Mouse (Mus musculus) kidney, adult 9 months (tissue): Measurements from ENCODE around the gene Nsg2.

ENCODE experiments used
- DNase-seq: peaks from one replicate; pipeline ENCODE4 v3.0.0; 2022

The Nsg2 gene

DNA sequence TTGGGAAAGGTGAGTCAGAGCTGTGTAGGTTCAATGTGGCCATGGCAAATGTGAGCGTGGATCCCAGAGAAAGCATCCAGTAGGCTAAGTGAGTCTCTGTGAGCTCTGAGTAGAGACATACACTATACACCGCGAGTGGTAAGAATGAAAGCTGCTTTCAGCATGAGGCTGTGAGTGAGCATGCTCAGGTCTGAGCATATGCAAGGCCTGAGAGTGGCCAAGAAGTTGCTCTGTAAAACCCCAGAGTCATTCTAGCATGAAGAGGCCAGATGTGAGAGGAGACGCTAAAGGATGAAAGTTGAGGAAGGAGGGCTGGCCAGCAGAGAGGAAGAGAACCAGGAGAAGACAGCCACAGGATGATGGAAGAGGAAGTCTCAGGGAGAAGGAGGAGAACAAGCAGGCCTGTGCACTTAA lies 12.8 kb downstream of the Nsg2 start:
- no peak for DNase-seq

DNA sequence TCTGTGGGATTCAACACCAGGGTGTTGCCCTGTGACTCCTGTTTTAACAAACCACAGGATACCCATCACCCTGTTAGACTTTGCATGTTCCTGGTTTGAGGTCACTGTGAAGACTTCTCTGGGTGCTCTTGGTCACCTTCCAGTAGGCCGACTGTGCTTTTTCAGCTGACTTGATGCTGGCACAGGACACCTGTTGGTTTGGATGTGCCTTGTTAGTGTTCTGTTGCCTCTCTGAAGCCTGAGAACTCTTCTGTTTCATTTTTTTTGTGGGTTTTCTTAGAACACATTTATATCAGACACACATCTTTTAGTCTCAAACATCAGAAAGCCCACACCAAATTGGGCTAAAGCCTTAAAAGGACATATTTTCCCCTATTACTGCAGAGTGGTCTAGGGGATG lies 13.3 kb downstream of the Nsg2 start:
- DNase-seq = no peak

DNA sequence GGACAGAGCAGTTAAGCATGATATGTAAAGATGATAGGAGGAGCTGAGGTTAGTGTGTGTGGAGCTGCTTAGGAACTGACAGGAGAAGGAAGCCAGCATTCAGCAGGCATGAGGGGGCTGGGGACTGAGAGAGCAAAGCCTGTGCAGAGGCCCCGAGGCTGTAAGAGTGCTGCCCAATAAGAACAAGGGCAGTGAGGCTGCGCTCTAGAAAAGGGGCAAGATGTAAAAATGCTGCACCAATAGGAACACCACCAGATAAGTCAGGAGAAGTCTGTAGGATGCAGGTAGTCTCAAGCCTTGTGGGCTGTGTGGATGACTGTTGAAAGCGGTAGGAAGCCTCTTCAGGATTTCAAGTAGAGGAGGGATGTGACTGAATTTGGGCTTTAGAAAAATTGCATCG lies 17.9 kb downstream of the Nsg2 start:
- no peak for DNase-seq

DNA sequence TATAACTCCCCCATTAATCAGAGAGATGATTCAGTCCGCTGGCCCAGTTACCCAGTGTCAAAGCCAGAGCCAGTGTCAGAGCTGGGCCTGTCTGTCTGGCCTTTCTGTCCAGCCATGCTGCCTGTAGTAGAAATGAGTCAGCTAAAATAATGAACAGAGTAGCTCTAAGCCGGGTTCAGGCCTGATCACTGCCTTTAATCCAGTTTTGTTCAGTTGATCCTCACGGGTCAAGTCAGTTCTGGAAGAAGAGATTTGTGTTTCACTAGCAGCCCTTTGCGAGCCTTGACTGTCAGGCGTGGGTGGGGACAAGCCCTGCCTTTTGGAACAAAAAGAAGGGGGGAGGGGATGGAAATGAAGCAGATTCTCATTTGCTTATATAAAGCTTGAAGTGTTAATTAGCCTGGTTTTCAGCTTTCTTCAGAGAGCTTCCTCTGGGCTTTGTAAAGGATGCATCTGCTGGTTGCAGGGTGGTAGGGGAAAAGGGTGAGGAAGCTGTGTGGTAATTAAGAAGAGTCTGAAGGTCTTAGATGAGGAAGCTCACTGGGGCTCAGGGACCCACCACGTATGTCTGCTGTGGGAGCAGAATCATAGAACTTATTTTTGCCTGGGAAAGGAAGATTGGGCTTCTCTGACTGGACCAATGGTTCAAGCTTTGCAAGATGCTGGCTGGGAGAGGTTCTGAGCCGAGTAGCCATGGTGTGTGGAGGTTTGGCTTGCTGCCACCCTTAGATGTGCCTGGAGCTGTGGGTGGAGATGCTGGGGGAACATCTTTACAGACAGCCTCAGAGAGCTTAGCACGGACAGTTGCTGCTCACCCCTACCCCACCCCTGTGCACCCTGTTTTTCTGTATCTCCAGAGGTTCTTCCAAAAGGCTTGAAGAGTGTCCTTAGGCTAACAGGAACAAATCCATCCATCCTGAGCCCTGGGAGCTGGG lies 20.0 kb downstream of the Nsg2 start:
- no peak for DNase-seq

DNA sequence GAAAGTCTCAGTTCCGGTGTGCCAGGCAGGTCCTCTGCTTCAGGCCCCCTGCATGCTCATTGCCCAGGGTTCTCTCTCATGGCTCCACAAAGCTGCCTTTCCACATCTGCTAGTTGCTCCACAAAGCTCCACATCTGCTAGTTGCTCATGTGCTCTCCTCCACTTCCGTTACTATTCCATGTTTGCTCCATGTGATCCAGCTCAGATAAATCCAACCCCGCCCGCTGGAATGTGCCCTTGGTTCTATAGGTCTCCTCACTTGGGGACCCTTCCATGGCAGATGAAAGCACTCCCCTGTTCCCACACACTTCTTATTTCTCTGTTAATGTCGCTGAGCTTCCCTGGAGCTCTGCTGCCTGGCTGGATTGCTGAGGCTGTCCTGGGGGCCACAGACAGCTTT lies 26.4 kb downstream of the Nsg2 start:
- DNase-seq = no peak

DNA sequence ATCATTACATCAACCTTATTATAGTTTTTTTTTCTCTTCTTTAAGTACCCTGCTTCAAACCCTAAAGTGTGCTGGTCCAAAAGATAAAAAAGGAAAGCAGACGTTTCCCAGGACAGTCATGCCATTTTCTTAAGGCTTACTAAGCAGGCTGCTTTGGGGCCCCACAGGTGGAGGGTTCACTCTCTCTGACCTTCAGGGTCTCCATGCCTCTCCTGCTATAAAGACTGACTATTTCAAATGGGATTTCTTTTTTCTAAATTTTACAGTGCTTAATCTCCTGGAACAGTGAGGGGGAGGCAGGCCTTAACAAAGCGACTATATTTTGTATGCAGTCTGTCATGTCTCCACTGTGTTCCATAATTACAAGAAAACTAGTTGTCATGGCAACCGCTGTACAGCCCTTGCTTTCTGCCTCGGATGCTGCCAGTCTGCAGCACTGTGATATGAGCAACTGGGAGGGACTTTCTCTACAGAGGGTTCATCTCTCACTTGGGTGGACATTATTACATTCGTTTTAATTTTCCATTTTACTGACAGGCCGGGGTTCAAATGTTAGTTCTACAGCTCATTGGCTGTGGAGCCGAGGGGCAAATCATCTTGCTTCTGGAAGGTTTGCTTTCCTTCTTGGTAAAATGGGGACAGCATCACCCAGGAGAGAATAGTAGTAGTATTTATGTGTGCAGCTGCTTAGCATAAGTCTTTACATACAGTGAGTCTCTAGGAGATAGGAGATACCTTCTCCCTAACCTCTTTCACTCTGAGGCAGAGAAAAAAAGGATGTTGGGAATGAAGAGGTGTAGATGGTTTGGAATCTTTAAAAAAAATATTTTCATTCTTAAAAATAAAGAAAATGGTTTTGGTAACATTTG lies 27.4 kb downstream of the Nsg2 start:
- no peak for DNase-seq

DNA sequence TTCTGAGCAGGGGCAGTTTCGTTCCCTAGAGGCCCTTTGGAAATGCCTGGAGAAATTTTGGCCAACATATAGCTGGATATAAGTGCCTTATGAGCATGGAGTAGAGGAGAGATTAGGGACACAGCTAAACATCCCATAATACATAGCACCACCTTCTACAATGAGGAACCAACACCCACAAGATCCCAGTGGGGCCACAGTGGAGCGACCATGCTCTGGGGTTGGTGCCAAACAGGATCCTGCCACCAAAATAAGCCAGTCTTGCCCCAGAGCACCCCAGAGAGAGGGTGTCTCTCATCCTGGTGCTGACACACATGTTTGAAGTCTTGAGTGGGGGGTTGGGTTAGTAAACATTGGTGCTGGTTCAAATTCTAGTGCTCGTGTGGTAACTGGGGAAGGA lies 28.3 kb downstream of the Nsg2 start:
- DNase-seq = no peak

DNA sequence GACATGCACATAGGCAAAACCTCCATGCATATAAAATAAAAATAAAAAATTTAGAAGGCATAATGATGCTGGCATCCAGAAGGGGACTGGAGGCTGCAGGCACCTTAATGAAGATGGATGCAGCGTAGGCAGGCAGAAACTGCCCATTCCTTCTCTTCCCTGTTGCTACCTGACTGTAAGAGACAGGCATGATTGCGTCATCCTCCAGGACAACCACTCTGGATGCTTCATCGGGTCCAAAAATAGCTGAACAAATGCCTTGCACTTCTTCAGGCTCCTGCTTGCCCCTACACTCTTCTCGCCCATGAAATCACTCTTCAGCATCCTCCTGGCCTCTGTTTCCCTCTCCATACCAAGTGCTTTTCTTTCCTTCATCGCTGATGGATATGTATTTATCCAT lies 29.1 kb downstream of the Nsg2 start:
- DNase-seq = no peak

DNA sequence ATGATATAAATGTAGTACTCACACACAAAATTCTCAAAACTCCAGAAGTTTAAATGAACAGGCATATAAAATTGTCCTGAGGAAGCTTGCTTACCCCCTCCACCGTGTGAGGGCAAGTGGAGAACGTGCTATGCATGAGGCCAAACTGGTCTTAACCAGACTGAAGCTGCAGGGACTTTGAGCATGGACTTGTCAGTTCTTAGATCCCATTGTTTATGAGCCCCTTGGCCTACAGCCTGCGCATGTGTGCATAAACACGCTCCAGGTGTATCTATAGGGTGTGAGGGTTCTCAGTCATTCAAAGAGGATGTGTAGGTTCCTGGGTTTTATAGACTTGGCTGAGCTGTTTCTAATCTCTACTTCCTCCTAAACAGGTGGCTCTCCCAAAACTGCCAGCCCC lies 31.1 kb downstream of the Nsg2 start:
- DNase-seq = no peak

DNA sequence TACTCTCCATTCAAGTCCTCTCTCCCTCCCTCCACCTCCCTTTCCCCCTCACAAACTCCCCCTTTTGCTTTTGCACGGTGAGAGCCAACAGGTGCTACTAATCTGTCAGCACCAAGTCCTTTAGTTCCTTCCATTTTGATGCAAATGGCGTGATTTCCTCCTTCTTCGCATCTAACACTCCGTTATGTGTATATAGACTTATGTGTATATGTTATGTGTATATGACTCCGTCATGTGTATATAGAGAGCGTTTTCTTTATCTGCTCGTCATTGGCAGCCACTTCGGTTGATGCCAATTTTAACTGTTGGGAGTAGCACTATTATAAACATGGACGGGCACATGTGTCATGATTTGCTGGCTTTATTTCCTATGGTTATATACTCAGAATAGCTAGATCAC lies 31.8 kb downstream of the Nsg2 start:
- DNase-seq = no peak

DNA sequence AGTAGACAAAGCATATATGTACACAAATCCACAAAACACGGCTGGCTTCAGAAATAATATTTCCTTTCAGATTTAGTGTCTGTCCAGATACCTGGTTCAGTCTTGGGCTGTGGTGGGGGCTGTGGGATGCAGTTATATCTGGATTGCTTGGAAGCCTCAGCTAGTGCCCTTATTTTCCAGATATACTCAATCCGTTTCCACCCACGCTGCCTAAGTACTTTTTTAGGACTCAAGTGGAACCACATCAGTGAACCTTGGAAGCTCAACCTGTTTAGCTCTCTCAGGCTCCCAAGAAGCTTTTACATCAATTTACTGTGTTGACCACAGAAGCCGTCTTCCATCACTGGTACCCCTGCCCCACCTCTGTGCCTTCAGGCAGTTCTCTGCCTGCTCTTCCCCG lies 35.6 kb downstream of the Nsg2 start:
- DNase-seq = no peak

DNA sequence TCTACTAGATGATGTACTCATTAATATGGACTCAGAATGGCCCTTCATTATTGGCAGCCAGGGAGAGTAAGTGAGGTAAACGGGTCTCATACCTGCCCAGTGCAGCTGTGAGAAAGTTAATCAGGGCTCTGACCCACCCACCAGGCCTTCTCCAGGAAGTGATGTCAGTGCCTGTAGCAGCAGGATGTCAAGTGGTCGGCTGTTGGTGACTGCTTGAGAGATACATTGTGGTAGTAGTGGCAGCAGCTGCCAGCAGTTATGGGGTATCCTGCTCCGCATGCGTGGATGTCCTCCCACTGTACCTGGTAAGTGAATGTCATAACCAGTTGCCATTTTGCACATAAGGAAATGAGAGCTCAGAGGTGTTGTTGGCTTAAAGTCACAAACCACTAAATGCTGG lies 39.4 kb downstream of the Nsg2 start:
- DNase-seq = no peak

DNA sequence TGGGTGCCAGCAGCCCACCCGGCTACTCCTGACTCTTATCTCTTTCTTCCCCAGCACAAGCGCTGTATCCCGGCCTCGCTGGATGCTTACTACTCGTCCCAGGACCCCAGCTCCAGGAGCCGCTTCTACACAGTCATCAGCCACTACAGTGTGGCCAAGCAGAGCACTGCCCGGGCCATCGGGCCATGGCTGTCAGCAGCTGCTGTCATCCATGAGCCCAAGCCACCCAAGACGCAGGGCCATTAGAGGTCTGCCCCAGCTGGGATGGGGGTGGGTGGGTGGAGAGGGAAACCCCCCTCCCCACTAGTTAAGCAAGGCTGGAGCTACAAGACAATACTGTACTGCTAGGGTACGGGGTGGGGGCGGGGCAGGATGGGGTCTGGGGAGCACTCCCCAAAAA lies 57.1 kb downstream of the Nsg2 start:
- no peak for DNase-seq

DNA sequence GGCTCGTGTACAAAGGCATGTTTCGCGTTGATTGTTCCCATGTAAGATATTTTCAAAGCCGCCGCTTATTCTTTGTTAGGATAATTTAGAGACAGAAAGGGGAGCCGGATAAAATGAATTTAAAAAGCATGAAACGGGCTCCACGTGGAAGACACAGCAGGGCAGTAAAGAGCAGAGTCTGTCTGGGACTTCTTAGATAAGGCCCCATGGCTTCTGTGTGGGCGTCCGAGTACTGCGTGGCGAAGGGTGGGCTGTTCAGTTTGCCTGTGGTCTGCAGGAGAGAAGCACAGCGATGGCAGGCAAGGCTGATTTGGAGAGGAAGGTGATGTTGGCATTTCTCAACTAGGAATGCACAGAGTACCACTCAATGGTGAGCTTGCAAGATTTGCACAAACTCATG lies 57.6 kb downstream of the Nsg2 start:
- DNase-seq = no peak

DNA sequence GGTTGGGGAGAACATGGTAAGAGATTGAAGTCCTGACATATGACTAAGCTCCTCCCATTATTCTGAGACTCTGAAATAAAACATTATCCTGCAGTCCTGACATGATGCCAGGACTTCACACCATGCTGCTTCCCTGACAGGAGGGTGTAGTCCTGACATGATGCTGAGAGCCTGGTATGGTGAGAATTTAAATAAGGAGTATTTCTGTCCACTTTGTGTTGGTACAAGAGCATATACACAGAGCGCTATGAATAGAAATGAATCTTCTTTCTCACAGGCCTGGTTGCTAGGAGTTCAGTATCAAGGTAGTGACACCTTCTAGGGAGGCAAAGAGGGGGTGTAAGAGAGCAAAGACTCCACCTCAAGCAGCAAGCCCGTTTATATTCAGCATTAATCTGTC lies 60.8 kb downstream of the Nsg2 start:
- no peak for DNase-seq

DNA sequence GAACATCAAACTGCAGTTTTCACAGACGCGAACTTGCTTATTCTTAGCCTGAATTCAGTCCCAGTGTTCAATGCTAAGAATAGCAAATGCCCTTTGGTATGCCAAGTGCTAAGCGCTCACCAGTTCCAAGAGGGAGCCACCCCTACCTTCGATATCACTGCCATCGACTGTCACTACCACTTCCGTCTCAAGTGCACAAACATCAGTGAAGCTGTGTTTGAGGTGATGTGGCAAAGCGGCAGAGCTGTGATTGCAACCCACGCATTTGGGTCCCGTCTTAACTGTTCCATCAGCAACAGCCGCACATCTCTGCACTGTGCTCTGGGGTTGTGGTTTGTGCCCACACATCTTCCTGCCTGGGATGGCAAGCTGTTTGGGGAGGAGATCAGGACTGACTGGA lies 61.6 kb downstream of the Nsg2 start:
- DNase-seq = no peak

DNA sequence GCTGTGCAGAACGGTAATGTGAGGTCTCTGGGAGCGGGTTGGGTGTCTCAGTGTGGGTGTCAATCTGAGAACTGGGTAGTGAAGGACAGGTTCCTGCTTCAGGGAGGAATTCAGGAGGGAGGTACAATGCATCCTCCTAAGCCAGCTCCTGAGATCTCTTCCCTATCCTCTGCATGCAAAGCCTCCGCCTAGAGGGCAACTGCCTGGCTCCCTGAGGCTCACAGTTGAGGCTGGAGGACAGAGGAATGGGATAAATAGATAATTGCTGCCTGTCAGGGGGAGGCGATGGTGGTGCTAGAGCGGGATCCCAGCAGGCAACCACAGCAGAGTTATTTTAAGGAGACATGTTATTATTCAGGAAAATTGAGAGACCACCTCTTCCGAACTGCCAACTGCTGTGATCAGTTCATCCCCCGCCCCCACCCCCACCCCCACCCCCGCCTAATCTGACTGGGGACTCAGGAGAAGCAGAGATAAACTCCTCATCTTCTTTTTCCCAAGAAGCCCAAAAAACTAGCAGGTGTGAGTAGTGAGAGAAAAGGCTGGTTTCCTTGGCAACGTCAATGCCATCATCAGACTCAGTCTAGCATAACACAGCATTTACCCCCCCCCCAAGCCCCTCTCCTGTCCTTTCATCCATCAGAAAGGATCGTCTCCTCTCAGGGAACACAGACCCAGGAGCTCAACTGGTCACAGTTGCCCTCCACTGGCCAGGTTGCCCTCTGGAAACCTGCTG lies 63.7 kb downstream of the Nsg2 start:
- no peak for DNase-seq

DNA sequence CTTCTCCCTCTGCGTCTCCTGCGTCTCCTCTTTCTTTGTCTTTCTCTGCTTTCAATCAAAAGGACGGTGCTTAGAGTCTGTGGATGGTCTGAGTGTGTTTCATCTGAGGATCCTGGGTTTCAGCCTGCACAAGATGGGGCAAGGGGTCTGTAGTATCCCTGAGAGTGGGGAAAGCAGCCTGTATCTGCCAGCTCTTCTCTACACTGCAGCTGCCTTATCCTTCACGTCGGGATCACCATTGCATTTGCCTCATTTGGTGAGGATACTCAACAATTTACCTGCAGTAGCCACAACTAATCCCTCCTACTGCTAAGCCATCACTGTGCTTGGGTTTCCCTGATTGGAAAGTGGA lies 64.2 kb downstream of the Nsg2 start:
- DNase-seq = no peak

DNA sequence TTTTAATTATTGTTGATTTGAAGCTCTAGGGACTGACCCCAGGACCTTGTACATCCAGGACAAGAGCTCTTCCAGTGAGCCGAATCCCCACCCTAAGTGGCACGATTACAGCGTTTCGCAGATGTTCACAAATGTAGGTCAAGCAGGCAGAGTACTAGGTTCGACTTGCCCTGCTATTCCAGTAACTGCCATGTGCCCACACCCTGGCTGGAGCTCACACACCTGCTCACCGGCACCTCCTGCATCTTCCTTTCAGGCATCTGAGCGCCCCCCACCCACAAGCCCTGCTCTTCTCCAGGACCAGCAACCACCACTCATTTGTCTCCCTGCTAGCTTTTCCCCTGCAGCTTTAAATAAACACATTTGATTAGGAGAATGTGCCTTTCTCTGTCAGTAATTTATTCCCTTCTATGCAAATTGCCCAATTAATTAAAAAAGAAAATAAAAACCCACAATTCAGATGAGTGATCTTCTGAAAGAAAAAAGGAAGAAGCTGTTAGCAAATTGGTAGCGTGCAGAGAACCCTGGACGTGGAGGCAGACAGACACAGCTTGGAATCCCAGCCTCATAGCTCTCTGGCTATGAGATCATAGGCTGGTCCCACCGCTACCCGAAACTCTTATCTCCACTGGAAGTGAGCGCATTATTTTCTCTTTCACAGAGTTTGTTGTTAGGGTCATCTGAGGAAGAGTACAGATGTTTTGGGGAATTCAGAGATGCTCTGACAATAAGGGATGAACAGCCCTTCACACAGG lies 68.7 kb downstream of the Nsg2 start:
- no peak for DNase-seq

DNA sequence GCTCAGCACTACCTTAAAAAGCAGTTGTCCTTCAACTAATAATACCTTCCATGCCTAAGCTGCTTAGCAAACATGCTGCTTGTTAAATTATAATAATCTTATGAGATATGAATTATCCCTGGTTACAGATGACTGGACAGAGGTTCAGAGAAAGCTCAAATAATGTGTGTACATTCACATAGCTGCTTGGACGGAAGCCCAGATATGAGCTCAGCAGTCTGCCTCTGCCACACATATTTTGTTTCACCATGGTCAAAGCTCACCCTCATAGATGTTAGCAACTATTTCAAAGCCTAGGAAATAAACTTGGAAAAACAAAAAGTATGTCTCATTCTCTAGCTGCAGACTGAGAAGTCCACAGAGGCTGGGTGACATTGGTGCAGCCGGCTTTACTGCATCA lies 74.9 kb downstream of the Nsg2 start:
- no peak for DNase-seq

DNA sequence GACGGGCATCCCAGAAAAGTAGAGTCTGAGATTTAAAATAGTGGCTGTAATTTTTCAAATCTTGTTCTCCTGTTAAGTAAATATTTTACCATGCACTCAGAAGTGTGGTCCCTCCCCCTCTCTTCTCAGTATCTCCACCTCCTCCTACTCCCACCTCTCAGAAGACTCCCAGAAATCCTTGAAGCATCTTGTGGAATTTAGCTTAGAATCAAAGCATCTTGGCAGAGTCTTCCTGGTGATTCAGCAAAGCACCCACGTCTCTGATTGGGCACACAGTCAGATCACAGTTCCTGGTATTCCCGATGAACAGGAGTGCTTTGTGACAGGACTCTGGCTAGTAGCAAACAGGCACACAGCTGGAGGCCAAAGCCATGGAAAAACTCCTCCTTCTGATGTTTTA lies 83.2 kb downstream of the Nsg2 start:
- no peak for DNase-seq

DNA sequence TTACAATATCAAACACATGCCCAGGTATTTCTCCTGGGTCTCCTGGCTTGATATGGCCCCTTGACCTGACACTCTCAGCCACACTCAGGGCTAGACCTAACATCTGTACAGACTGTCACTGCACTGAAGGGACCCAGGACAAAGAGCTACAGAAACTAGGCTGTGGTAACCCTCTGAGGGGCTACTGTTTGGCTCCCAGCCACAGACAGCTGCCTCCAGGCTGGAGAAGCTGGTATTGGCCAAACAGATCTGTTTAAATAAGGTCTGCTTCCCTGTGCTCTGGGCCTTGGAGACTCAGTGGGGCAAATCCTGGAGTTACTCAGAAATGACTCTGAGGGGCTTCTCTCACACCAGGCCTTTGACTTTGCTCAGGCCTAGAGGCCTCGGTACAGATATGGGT lies 86.3 kb downstream of the Nsg2 start:
- DNase-seq = no peak

DNA sequence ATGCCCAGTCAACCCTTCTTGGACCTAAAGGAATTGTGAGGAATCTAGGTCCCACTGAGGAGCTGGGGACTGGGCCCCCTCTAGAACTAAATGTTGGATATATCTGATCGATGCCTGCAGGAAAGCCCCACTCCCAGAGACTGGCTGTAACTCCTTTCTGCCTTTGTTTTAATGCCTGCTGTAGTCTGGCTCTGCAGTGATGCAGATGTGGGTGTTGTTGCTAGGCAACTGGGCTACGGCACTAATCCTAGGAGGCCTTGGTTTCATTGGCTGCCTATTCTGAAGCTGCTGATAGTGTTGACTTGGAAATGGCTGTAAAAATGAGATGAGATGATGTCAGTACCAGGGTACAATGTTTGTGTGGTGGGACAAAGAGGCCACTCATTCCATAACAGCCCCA lies 87.1 kb downstream of the Nsg2 start:
- DNase-seq = no peak
